ENCODE assay signal across 8 mouse cellular contexts in genomic region chr8:123715916-123716592, GRCm38 (mm10).
DNase-seq lines count a peak whose midpoint lies in the region; ATAC-seq and TF ChIP-seq lines count a peak whose summit lies in the region.

No protein-coding gene starts in this region.

- TF ChIP-seq POLR2A in lung, adult 2 months (IDR thresholded peaks at IDR 0.05; ENCODE audit: borderline replicate concordance, extremely low read depth, low read depth, low read length): no peak
- TF ChIP-seq POLR2A in limb, embryonic 14.5 days (IDR thresholded peaks at IDR 0.05; ENCODE audit: borderline replicate concordance, extremely low read depth, insufficient read depth, insufficient read length): no peak

- 38% methylated on average over 13 of the region's 13 CpGs for WGBS in lung, embryonic 14.5 days
- 68% methylated on average over 13 of the region's 13 CpGs for WGBS in lung, adult 2 months
- WGBS in heart, embryonic 10.5 days: 39% methylated on average over 13 of the region's 13 CpGs
- 31% methylated on average over 13 of the region's 13 CpGs for WGBS in limb, embryonic 14.5 days

- no peak for TF ChIP-seq CTCF in lung, embryonic 14.5 days (IDR thresholded peaks at IDR 0.05; ENCODE audit: low read depth)
- TF ChIP-seq CTCF in lung, adult 2 months (IDR thresholded peaks at IDR 0.05; ENCODE audit: insufficient read depth, low read length): no peak

- no peak overlapping the region for H3K9ac ChIP-seq in lung, embryonic 14.5 days
- no peak overlapping the region for H3K9ac ChIP-seq in limb, embryonic 14.5 days (ENCODE audit: low read depth, low read length, severe bottlenecking)

- no peaks in the 10 kb centered on the region for H3K27me3 ChIP-seq in lung, embryonic 14.5 days (ENCODE audit: insufficient read depth, low read length)
- H3K27me3 ChIP-seq in heart, embryonic 10.5 days (ENCODE audit: insufficient read depth, poor library complexity, severe bottlenecking): no peaks in the 10 kb centered on the region
- no peaks in the 10 kb centered on the region for H3K27me3 ChIP-seq in limb, embryonic 14.5 days (ENCODE audit: control insufficient read depth, insufficient read depth, low read length)

- peaks cover 12% of the 10 kb centered on the region for H3K4me1 ChIP-seq in lung, embryonic 14.5 days (ENCODE audit: insufficient read depth)
- peaks cover 6% of the 10 kb centered on the region for H3K4me1 ChIP-seq in lung, adult 2 months (ENCODE audit: control insufficient read depth, insufficient read depth, low read length)
- peaks cover 72% of the 10 kb centered on the region for H3K4me1 ChIP-seq in heart, embryonic 10.5 days
- H3K4me1 ChIP-seq in limb, embryonic 14.5 days (ENCODE audit: control insufficient read depth, insufficient read depth, low read length): peaks cover 20% of the 10 kb centered on the region

- 0 out of 2 replicates have a peak overlapping the region, but pooled peaks have one; percentile 30 for H3K27ac ChIP-seq in lung, embryonic 14.5 days (ENCODE audit: low read depth)
- H3K27ac ChIP-seq in heart, embryonic 10.5 days: peak overlapping the region; percentile 84
- H3K27ac ChIP-seq in limb, embryonic 14.5 days (replicated peaks; ENCODE audit: low read depth, low read length): no peak overlapping the region

- no peak overlapping the region for H3K4me2 ChIP-seq in lung, embryonic 14.5 days
- no peak overlapping the region for H3K4me2 ChIP-seq in limb, embryonic 14.5 days (replicated peaks; ENCODE audit: low read depth, low read length, severe bottlenecking)

- peak; percentile 32; the same call in 1 of the 2 replicates for ATAC-seq in lung, embryonic 14.5 days (ENCODE audit: insufficient read depth)
- ATAC-seq in limb, embryonic 14.5 days (ENCODE audit: low FRiP score, low read depth): peak; percentile 68
- no peak for ATAC-seq in granulocyte monocyte progenitor cell, adult 5-6 weeks (replicated peaks; ENCODE audit: poor library complexity, severe bottlenecking)
- no peak for ATAC-seq in CD4-positive, CD25-positive, alpha-beta regulatory T cell, adult 4 months

- no peaks in the 10 kb centered on the region for H3K36me3 ChIP-seq in lung, embryonic 14.5 days (ENCODE audit: insufficient read depth)
- no peaks in the 10 kb centered on the region for H3K36me3 ChIP-seq in heart, embryonic 10.5 days
- no peaks in the 10 kb centered on the region for H3K36me3 ChIP-seq in limb, embryonic 14.5 days (ENCODE audit: control insufficient read depth, insufficient read depth, low read length)

- H3K4me3 ChIP-seq in lung, embryonic 14.5 days (ENCODE audit: low read depth, low read length): no peak overlapping the region
- no peak overlapping the region for H3K4me3 ChIP-seq in lung, adult 2 months (replicated peaks; ENCODE audit: extremely low read depth, low read depth, low read length)
- no peak overlapping the region for H3K4me3 ChIP-seq in heart, embryonic 10.5 days
- H3K4me3 ChIP-seq in limb, embryonic 14.5 days (replicated peaks; ENCODE audit: low read length): no peak overlapping the region

- H3K9me3 ChIP-seq in lung, embryonic 14.5 days (ENCODE audit: low read depth, low read length): no peaks in the 10 kb centered on the region
- H3K9me3 ChIP-seq in heart, embryonic 10.5 days: no peaks in the 10 kb centered on the region
- H3K9me3 ChIP-seq in limb, embryonic 14.5 days (ENCODE audit: control insufficient read depth, low read length): no peaks in the 10 kb centered on the region

- DNase-seq in lung, embryonic 14.5 days: peak; percentile 62
- DNase-seq in lung, adult 2 months: no peak
- peak; percentile 72 for DNase-seq in adrenal gland, postnatal 14 days
- no peak for DNase-seq in heart, embryonic 10.5 days (ENCODE audit: low spot score)
- peak; percentile 29 for DNase-seq in limb, embryonic 14.5 days (ENCODE audit: low spot score)
- no peak for DNase-seq in gastrocnemius, adult 18-20 months (ENCODE audit: low spot score)

Comparison
In these comparisons a context has a peak if more than half of its experiments do, and no peak if none do; other contexts are left out.
1. DNase-seq: peak in lung, embryonic 14.5 days (single experiment), adrenal gland, postnatal 14 days (single experiment) and limb, embryonic 14.5 days (single experiment); none in lung, adult 2 months (single experiment), heart, embryonic 10.5 days (single experiment) and gastrocnemius, adult 18-20 months (single experiment).
2. ATAC-seq: peak in lung, embryonic 14.5 days (single experiment) and limb, embryonic 14.5 days (single experiment); none in granulocyte monocyte progenitor cell, adult 5-6 weeks (single experiment) and CD4-positive, CD25-positive, alpha-beta regulatory T cell, adult 4 months (single experiment).